Mouse (Mus musculus): ENCODE measurements around the gene Hs2st1. TPM values are rescaled to one million over a fixed set of nuclear protein-coding genes. Genes with fewer than 3 reads are reported as not detected.

The Hs2st1 gene
- polyA plus RNA-seq, 2 experiments, result 1.7 to 2.5 TPM

DNA sequence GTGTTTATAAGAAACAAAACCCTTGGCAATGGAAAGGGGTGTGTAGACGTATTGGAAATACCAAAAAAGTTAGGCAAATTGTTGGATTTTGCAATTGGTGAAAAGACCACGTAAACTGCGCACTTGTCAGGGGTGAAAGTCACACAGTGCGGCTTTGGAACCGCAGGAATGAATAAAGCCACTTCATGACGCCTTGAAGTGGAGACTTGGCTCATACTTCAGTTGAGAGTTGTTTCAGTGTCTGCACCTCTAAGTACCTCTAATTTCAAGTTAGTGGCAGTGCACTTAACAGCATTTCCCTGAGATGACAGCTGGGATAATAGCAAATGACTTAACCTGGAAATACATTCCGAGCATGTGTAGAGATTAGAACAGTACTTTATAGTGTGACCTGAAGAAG, 4.3 kb upstream of the Hs2st1 start:
- WGBS (ENCODE audit: insufficient replicate concordance), result 87% methylated on average over 7 of the region's 7 CpGs

DNA sequence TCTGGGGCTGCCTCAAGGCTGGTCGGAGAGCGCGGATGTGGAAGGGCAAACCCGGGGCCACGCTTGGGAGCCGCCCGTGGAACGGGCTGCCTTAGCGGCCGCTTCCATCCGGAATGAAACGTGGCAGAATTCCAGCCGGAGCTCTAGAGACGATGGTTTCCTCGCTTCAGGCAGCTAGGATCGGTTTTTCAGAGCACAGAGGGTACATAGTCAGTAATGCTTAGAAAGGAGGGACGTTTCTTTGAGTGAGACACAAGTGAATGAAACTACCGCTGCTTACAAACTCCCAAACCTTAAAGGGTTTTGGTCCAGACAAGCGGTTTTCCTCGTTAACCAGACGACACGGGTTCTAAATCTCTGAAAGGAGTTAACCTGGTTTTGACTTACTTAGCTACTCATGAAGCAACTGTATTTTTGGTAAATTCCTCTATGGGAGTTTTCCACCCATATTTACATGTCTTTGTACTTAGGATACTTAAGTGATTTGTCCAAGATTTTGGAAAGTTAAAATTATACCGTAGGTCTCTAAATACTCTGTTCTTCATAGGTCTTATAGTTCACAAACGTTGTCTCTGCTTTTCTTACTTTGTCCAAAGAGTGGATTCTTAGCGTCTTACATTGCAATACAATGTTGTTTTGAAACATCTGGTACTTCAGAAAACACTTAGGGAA, 971 bp upstream of the Hs2st1 start:
- H3K27me3 ChIP-seq (ENCODE audit: control insufficient read depth, insufficient read depth, low read length), result no peaks in the 10 kb centered on the region
- H3K9ac ChIP-seq (replicated peaks), result peak overlapping the region; percentile 96
- H3K4me1 ChIP-seq (replicated peaks; ENCODE audit: control insufficient read depth in 2 of 2, insufficient read depth in 2 of 2, low read length in 1 of 2), result peaks cover 8 to 16% of the 10 kb centered on the region in 2 experiments
- H3K27ac ChIP-seq, result peak overlapping the region; percentile 89
- TF ChIP-seq CTCF (IDR thresholded peaks at IDR 0.05; ENCODE audit: low read depth), result no peak
- TF ChIP-seq EP300 (IDR thresholded peaks at IDR 0.05; ENCODE audit: low read depth), result no peak
- no peaks in the 10 kb centered on the region for H3K36me3 ChIP-seq (replicated peaks; ENCODE audit: control insufficient read depth, insufficient read depth, low read depth)
- H3K4me2 ChIP-seq (ENCODE audit: low read depth), result peak overlapping the region; percentile 81
- under 1% methylated on average over 25 of the region's 25 CpGs for WGBS (ENCODE audit: insufficient replicate concordance)
- H3K4me3 ChIP-seq (ENCODE audit: insufficient read depth in 1 of 2, low read depth in 2 of 2, low read length in 2 of 2), result peak overlapping the region; percentile 85 to 87
- DNase-seq (ENCODE audit: low read depth in 3 of 3, low spot score in 3 of 3) (no peak), ATAC-seq (ENCODE audit: insufficient read depth) (no peak)
- no peaks in the 10 kb centered on the region for H3K9me3 ChIP-seq (ENCODE audit: control insufficient read depth, low read length)

More for the DNA sequence above, 4.3 kb upstream of the Hs2st1 start:
- H3K27me3 ChIP-seq (ENCODE audit: control insufficient read depth, insufficient read depth, low read length), result no peaks in the 10 kb centered on the region
- no peaks in the 10 kb centered on the region for H3K9me3 ChIP-seq (ENCODE audit: control insufficient read depth, low read length)
- no peak overlapping the region for H3K4me2 ChIP-seq (ENCODE audit: low read depth)
- DNase-seq (ENCODE audit: low read depth in 3 of 3, low spot score in 3 of 3), result no peak
- H3K36me3 ChIP-seq (replicated peaks; ENCODE audit: control insufficient read depth, insufficient read depth, low read depth), result peaks cover 9% of the 10 kb centered on the region
- peaks cover 6 to 13% of the 10 kb centered on the region in 2 experiments for H3K4me1 ChIP-seq (replicated peaks; ENCODE audit: control insufficient read depth in 2 of 2, insufficient read depth in 2 of 2, low read length in 1 of 2)
- TF ChIP-seq CTCF (IDR thresholded peaks at IDR 0.05; ENCODE audit: low read depth) (no peak), EP300 (IDR thresholded peaks at IDR 0.05; ENCODE audit: low read depth) (no peak)
- no peak overlapping the region for H3K4me3 ChIP-seq (ENCODE audit: insufficient read depth in 1 of 2, low read depth in 2 of 2, low read length in 2 of 2)
- no peak for ATAC-seq (ENCODE audit: insufficient read depth)
- no peak overlapping the region for H3K9ac ChIP-seq (replicated peaks)
- H3K27ac ChIP-seq, result no peak overlapping the region

DNA sequence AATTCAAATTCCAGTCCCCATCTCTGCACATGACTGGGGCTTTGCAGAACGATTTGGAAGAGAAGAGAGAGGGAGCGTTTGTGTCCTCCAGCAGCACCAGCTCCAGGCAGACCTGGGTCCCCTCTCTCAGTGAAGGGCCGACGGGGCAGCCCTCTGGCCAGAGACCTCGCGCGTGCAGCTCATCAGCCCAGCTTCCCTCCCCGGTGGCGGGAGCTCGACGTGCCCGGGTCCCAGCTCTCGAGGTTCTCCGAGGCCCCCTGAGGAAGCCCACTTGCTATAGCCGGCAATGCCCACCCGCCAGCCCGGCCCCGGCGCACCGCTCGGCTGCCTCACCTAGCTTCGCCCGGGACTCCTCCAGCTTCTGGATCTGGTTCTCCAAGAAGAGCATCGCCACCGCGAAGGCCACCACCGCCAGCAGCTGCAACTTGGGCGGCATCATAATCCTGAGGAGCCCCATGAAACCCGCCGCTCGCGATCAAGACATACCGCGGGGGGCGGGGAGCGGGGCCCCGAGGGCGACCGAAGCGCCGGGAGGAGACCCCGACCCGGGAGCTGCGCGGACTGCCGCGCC, 495 bp downstream of the Hs2st1 start:
- Histone ChIP-seq H3K4me1 (replicated peaks; ENCODE audit: control insufficient read depth in 2 of 2, insufficient read depth in 2 of 2, low read length in 1 of 2) (peaks cover 8 to 16% of the 10 kb centered on the region in 2 experiments), H3K9ac (replicated peaks) (peak overlapping the region; percentile 72), H3K9me3 (ENCODE audit: control insufficient read depth, low read length) (no peaks in the 10 kb centered on the region), H3K4me2 (ENCODE audit: low read depth) (peak overlapping the region; percentile 95), H3K27ac (peak overlapping the region; percentile 44; the same call in 1 of the 2 replicates), H3K27me3 (ENCODE audit: control insufficient read depth, insufficient read depth, low read length) (no peaks in the 10 kb centered on the region), H3K36me3 (replicated peaks; ENCODE audit: control insufficient read depth, insufficient read depth, low read depth) (no peaks in the 10 kb centered on the region), H3K4me3 (ENCODE audit: insufficient read depth in 1 of 2, low read depth in 2 of 2, low read length in 2 of 2) (peak overlapping the region; percentile 69 to 85)
- peak; percentile 19; the same call in 1 of the 2 replicates for ATAC-seq (ENCODE audit: insufficient read depth)
- DNase-seq (ENCODE audit: low read depth in 3 of 3, low spot score in 3 of 3), result no peak
- WGBS (ENCODE audit: insufficient replicate concordance), result under 1% methylated on average over 47 of the region's 47 CpGs
- TF ChIP-seq CTCF (IDR thresholded peaks at IDR 0.05; ENCODE audit: low read depth), result no peak
- no peak for TF ChIP-seq EP300 (IDR thresholded peaks at IDR 0.05; ENCODE audit: low read depth)

DNA sequence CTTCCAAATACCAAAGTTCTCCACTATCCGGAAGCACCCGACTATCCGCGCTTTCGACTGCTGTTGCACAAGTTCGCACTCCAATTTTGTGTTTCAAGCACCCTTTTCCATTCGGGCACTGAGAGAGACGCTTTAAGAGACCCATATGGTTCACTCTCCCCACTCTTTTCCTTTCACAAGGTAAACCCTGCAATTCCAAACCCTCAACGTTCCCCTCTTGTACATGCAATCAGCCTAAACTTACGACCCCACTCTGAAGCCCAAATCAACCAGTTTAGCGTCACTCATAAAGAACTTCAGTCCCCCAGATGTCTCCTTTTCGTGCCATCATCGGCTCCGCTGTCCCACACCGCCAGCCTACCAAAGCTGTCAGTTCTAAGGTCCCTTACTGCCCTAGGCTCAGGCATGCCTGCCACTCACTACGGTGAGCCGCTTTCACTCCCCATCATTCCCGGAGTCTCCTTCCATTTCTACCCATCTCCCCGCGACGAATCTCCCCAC, 1.1 kb downstream of the Hs2st1 start:
- Histone ChIP-seq H3K36me3 (replicated peaks; ENCODE audit: control insufficient read depth, insufficient read depth, low read depth) (no peaks in the 10 kb centered on the region), H3K27ac (no peak overlapping the region), H3K9me3 (ENCODE audit: control insufficient read depth, low read length) (no peaks in the 10 kb centered on the region), H3K4me1 (replicated peaks; ENCODE audit: control insufficient read depth in 2 of 2, insufficient read depth in 2 of 2, low read length in 1 of 2) (peaks cover 8 to 16% of the 10 kb centered on the region in 2 experiments), H3K27me3 (ENCODE audit: control insufficient read depth, insufficient read depth, low read length) (no peaks in the 10 kb centered on the region), H3K4me3 (ENCODE audit: insufficient read depth in 1 of 2, low read depth in 2 of 2, low read length in 2 of 2) (peak overlapping the region; percentile 69 to 85), H3K4me2 (ENCODE audit: low read depth) (peak overlapping the region; percentile 95), H3K9ac (replicated peaks) (peak overlapping the region; percentile 72)
- ATAC-seq (ENCODE audit: insufficient read depth) (no peak), DNase-seq (ENCODE audit: low read depth in 3 of 3, low spot score in 3 of 3) (no peak)
- WGBS (ENCODE audit: insufficient replicate concordance), result under 1% methylated on average over 21 of the region's 21 CpGs
- no peak for TF ChIP-seq CTCF (IDR thresholded peaks at IDR 0.05; ENCODE audit: low read depth)
- TF ChIP-seq EP300 (IDR thresholded peaks at IDR 0.05; ENCODE audit: low read depth), result no peak

DNA sequence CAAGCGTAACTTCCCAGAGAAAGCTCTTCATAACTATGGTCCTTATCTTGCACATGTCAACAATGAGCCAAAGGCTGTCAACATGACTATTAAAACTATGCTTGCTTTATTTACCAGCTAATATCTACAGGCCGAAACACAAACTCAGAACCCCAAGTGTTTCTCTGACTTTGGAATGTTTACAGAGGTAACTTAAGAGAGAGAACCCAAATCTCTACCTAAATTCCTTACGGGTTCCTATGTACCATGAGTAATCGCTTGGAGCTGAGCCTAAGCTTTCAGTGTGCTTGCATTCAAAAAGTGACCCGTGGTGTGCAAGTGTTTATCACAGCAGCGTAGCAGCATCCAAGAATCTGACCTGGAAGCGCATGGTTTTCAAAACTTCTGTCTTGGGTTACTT, 4.8 kb downstream of the Hs2st1 start:
- H3K36me3 ChIP-seq (replicated peaks; ENCODE audit: control insufficient read depth, insufficient read depth, low read depth), result no peaks in the 10 kb centered on the region
- WGBS (ENCODE audit: insufficient replicate concordance), result 76% methylated on average over 7 of the region's 7 CpGs
- H3K4me2 ChIP-seq (ENCODE audit: low read depth), result no peak overlapping the region
- no peak overlapping the region for H3K9ac ChIP-seq (replicated peaks)
- H3K9me3 ChIP-seq (ENCODE audit: control insufficient read depth, low read length), result no peaks in the 10 kb centered on the region
- DNase-seq (ENCODE audit: low read depth in 3 of 3, low spot score in 3 of 3) (no peak), ATAC-seq (ENCODE audit: insufficient read depth) (no peak)
- no peak for TF ChIP-seq CTCF (IDR thresholded peaks at IDR 0.05; ENCODE audit: low read depth)
- TF ChIP-seq EP300 (IDR thresholded peaks at IDR 0.05; ENCODE audit: low read depth), result no peak
- H3K27me3 ChIP-seq (ENCODE audit: control insufficient read depth, insufficient read depth, low read length), result no peaks in the 10 kb centered on the region
- H3K4me3 ChIP-seq (ENCODE audit: insufficient read depth in 1 of 2, low read depth in 2 of 2, low read length in 2 of 2), result no peak overlapping the region
- peaks cover 5 to 14% of the 10 kb centered on the region in 2 experiments; a peak in 3 of 4 replicates for H3K4me1 ChIP-seq (replicated peaks; ENCODE audit: control insufficient read depth in 2 of 2, insufficient read depth in 2 of 2, low read length in 1 of 2)
- H3K27ac ChIP-seq, result no peak overlapping the region
